Mouse (Mus musculus): ENCODE measurements around the gene Ccdc120. TPM values are rescaled to one million over a fixed set of nuclear protein-coding genes. Genes with fewer than 3 reads are reported as not detected.

Ccdc120 gene
- polyA plus RNA-seq (2015; fragmentation: Nextera tagmentation; extraction: Ambion mirVana): 6.7 and 8.2 TPM in 2 replicates

- no peak for DNase-seq (ENCODE audit: low spot score)
Observed at GRCm38 (mm10) chrX:7750432-7751116, at the start of gene Ccdc120. TSS of gene Ccdc120 (minus strand) at chrX:7750905.

- no peak for DNase-seq (ENCODE audit: low spot score)
Observed at GRCm38 (mm10) chrX:7797327-7797726, 46.6 kb upstream of the Ccdc120 start.

GRCm38 (mm10) chrX:7795016-7795415 lies 44.3 kb upstream of the Ccdc120 start:
- peak; percentile 21 for DNase-seq (ENCODE audit: low spot score)

- peak; percentile 40 for DNase-seq (ENCODE audit: low spot score)
Observed at GRCm38 (mm10) chrX:7793361-7793760, 42.7 kb upstream of the Ccdc120 start.

- DNase-seq (ENCODE audit: low spot score): no peak
Observed at GRCm38 (mm10) chrX:7790309-7790708, 39.6 kb upstream of the Ccdc120 start.

- DNase-seq (ENCODE audit: low spot score): peak; percentile 85
Observed at GRCm38 (mm10) chrX:7789542-7790136, 38.9 kb upstream of the Ccdc120 start, which contains the start of gene Gripap1. TSS of gene Gripap1 (plus strand) at chrX:7789765.

GRCm38 (mm10) chrX:7782603-7783092 lies 31.9 kb upstream of the Ccdc120 start:
- no peak for DNase-seq (ENCODE audit: low spot score)

GRCm38 (mm10) chrX:7779294-7779693 lies 28.6 kb upstream of the Ccdc120 start:
- DNase-seq (ENCODE audit: low spot score): no peak

GRCm38 (mm10) chrX:7778450-7779244 lies 27.9 kb upstream of the Ccdc120 start:
- no peak for DNase-seq (ENCODE audit: low spot score)

- DNase-seq (ENCODE audit: low spot score): no peak
Observed at GRCm38 (mm10) chrX:7776329-7777082, 25.8 kb upstream of the Ccdc120 start.

GRCm38 (mm10) chrX:7775501-7776205 lies 24.9 kb upstream of the Ccdc120 start:
- DNase-seq (ENCODE audit: low spot score): no peak

GRCm38 (mm10) chrX:7772766-7773165 lies 22.1 kb upstream of the Ccdc120 start:
- no peak for DNase-seq (ENCODE audit: low spot score)

- no peak for DNase-seq (ENCODE audit: low spot score)
Observed at GRCm38 (mm10) chrX:7769302-7770017, 18.8 kb upstream of the Ccdc120 start.

- DNase-seq (ENCODE audit: low spot score): no peak
Observed at GRCm38 (mm10) chrX:7765764-7766163, 15.1 kb upstream of the Ccdc120 start.

- no peak for DNase-seq (ENCODE audit: low spot score)
Observed at GRCm38 (mm10) chrX:7765281-7765670, 14.6 kb upstream of the Ccdc120 start.

- no peak for DNase-seq (ENCODE audit: low spot score)
Observed at GRCm38 (mm10) chrX:7764657-7765280, 14.1 kb upstream of the Ccdc120 start.

GRCm38 (mm10) chrX:7763631-7764393 lies 13.1 kb upstream of the Ccdc120 start:
- no peak for DNase-seq (ENCODE audit: low spot score)

- DNase-seq (ENCODE audit: low spot score): no peak
Observed at GRCm38 (mm10) chrX:7762921-7763197, 12.2 kb upstream of the Ccdc120 start.

Data from thymus, postnatal 0 days (tissue).